Mouse (Mus musculus) ovary, postnatal 14 days (tissue): ENCODE measurements at regions not wholly inside any gene's neighbourhood (a gene's known extent, or its start where the extent isn't known, plus 50 kb on each side); places are given as distances from the start of the nearest gene placed in this dataset.

Experiments used
- DNase-seq: peaks from one replicate; pipeline ENCODE4 v3.0.0; 2022; ENCODE audit warnings: low spot score

DNA sequence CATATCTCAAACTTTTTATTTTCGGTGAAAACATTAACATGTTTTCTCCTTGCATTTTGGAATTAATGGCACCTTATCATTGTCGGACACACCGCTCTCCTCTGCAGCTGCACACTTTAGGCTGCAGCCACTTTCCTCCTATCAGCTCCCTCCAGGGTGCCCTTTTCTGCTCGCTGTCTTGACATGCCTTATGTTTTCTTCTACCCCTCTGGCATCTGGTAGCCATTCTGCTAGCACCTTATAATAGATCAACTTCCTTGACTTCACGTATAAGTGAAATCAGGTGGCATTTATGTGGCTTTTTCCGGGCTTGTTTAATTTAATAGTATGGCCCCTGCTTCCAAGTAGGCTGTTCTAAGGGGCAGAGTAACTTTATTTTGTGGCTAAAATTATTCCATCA lies 747.8 kb downstream of the Slitrk6 start:
- no peak for DNase-seq

- DNase-seq: no peak
Observed at GRCm38 (mm10) chr14:109985026-109985425, 769.9 kb downstream of the Slitrk6 start.

DNA sequence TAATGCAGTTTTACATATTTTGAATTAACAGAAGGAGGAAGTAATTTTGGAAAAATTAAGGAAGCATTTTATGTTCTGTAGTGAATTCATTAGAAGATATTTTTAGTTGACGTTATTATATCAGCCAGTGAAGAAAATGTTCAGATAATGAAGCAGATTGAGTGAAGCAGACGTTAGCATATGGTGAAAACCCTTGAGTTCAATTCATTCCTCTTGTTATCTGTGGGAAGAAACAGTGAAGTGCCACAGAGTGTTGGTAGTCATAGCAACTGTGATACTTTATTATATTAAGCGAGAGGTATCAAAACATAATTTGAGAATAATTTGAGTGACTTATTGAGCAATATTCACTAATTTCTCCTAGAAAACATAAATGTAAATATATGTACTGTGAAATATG lies 796.9 kb downstream of the Slitrk6 start:
- no peak for DNase-seq

DNA sequence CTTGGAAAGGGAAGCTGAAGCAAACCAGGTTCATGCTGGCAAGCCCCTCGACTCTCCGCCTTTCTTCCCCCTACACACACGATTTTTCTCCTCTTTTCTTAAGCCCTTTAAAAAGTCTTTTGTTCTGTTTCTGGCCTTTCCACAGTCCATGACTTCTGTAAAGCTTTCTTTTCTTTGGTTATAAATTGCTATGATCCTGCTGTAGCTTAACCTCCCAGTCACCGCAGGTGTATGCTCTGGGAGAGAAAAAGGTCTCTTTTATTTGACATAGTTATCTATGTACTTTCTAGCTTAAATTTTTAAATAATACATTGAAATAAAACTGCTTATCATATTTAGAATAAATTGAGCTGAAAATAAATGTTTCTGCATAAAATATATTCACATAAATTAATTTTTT lies 813.0 kb downstream of the Slitrk6 start:
- no peak for DNase-seq

DNA sequence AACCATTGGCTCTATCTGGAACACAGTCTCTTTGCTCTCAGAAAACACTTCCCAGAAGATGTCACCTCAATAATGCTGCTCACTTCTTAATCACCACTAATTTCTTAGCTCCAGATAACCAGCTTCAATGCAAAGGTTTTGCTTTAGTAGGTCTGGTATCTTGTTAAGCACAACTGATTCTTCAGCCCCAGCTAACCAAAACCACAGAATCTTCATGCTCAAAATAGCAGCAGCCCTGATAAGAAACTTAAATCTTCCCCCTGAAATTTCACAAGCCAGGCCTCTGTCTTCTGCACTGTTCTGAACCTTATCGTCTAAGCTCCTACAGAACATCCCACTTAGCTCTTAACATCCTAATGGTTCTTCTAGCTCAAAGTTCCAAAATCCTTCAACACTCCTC lies 813.8 kb downstream of the Slitrk6 start:
- DNase-seq: no peak

- no peak for DNase-seq
Observed at GRCm38 (mm10) chr14:109937432-109937831, 817.5 kb downstream of the Slitrk6 start.

- no peak for DNase-seq
Observed at GRCm38 (mm10) chr14:109928977-109929376, 826.0 kb downstream of the Slitrk6 start.

DNA sequence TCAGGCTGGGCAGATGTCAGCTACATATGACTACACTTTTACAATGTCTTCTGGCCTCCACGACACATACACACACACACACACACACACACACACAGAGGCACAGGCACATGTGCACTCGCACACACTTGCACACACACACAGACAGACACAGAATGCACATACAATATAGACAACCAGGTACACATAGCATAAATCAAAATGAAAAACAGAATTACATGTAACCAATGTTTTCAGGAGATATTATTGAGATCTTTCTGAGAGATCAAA lies 863.1 kb downstream of the Slitrk6 start:
- no peak for DNase-seq

- no peak for DNase-seq
Observed at GRCm38 (mm10) chr14:109891151-109891895, 863.6 kb downstream of the Slitrk6 start.

GRCm38 (mm10) chr14:109876950-109877663 lies 877.8 kb downstream of the Slitrk6 start:
- no peak for DNase-seq

DNA sequence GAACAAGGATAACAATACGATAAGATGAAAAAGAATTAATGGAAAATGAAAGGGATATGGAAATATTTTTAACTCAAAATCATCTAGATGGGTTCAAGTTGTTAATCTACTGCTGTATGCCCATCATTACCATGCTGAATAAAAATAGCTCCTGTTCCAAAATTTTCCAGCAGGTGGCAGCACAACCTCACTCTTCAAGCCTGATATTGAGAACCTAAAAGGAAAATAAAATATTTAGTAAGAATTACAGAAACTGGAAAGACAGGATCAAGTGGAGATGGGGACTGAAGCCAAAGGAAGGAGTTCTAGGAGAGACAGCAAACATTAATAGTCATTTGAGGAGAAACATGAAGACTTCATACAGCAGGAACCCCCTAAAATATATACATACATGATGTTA lies 880.7 kb downstream of the Slitrk6 start:
- DNase-seq: peak; percentile 23

DNA sequence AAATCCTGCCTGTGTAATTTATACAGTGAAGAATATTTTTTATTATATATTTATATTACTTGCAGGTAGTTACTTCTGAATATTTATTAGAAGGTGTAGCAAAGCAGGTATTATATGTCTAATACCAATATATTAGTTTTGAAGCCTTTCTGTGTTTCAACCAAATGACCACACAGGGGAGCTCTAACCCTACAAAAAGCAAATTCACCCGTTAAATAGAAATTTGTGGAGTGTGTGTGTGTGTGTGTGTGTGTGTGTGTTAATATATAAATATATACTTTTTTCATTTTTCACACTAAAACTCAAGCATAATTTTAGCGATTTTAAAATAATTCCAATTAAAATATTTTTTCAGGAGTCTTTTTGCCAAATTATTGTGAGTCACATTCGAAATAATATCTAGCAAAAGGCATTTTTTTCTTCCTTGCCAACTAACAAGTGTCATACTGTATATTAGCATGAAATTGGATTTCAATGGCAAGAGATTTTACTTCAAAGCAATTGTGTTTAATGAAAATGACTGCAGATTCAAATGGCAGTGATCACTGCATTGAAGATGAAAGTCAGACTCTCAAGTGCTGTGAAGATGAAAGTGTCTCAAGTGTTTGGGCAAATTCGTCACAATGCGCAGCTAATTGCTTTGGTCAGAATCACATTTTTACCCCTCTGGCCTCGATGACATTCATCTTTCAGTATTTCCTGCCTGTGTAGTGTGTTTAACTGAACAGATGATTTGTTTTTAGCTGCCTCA lies 914.4 kb downstream of the Slitrk6 start:
- no peak for DNase-seq

- DNase-seq: no peak
Observed at GRCm38 (mm10) chr14:109802522-109803126, 888.7 kb upstream of the Slitrk1 start.

DNA sequence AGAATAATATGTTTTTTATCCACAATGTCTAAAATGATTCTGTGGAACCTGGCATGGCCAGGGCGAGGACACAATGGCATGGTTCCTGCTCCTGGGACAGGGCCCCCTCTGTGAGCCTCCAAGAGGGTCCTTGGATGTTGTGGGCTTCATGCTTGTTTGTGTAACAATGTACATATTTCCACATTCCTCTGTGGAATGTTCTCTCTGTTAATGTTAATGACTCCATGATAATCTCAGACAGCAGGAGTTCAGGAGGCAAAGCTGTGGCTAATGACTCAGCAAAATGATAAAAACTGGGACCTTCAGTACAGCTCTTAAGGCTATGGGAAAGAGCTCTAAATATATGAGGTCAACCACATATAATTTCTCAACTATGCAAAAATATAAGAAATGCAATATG lies 858.3 kb upstream of the Slitrk1 start:
- DNase-seq: no peak

GRCm38 (mm10) chr14:109760892-109761291 lies 846.9 kb upstream of the Slitrk1 start:
- no peak for DNase-seq
